Mouse (Mus musculus): ENCODE results near the gene Megf11. TPM values are rescaled to one million over a fixed set of nuclear protein-coding genes. Genes with fewer than 3 reads are reported as not detected.

Gene Megf11
- polyA plus RNA-seq, 1 experiment from 2014 or later = 0.11 TPM

DNA sequence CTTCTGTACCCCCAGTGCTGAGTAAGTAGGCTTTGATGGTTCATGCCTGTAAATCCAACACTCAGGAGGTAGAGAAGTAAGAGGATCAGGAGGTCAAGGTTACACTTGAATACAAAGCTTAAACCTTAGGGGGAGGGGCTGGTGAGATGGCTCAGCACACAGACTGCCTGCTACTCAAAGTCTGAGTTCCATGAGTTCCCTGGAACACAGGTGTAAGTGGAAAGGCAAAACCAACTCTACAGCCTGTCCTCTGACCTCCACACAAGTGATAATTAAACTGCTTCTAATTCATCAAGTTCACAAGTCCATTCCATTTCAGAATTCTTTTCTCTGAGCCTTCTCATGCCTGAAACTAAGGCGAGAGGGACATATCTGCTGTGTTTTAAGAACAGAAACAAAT is 265.8 kb downstream of the Megf11 start:
- no peak overlapping the region for H3K4me2 ChIP-seq (ENCODE audit: low read depth, low read length)
- 72% methylated on average over 1 of the region's 1 CpGs for WGBS (ENCODE audit: insufficient replicate concordance)
- ATAC-seq (no peak), DNase-seq (no peak)
- no peak for TF ChIP-seq EP300 (IDR thresholded peaks at IDR 0.05; ENCODE audit: low read depth)
- no peak for TF ChIP-seq CTCF (IDR thresholded peaks at IDR 0.05; ENCODE audit: low read depth)
- H3K36me3 ChIP-seq (replicated peaks; ENCODE audit: insufficient read depth, low read length) = no peaks in the 10 kb centered on the region
- no peak overlapping the region for H3K27ac ChIP-seq (ENCODE audit: low read depth)
- no peaks in the 10 kb centered on the region for H3K9me3 ChIP-seq (ENCODE audit: low read length)
- no peak overlapping the region for H3K9ac ChIP-seq (replicated peaks)
- no peaks in the 10 kb centered on the region for H3K27me3 ChIP-seq (ENCODE audit: insufficient read depth, low read length)
- H3K4me1 ChIP-seq (ENCODE audit: insufficient read depth) = no peaks in the 10 kb centered on the region
- H3K4me3 ChIP-seq (ENCODE audit: low read depth, low read length) = no peak overlapping the region

- no peak for ATAC-seq
- Histone ChIP-seq H3K9me3 (ENCODE audit: low read length) (no peaks in the 10 kb centered on the region), H3K4me3 (ENCODE audit: low read depth, low read length) (no peak overlapping the region), H3K9ac (replicated peaks) (no peak overlapping the region), H3K27me3 (ENCODE audit: insufficient read depth, low read length) (no peaks in the 10 kb centered on the region), H3K36me3 (replicated peaks; ENCODE audit: insufficient read depth, low read length) (no peaks in the 10 kb centered on the region), H3K4me2 (ENCODE audit: low read depth, low read length) (no peak overlapping the region), H3K4me1 (ENCODE audit: insufficient read depth) (no peaks in the 10 kb centered on the region), H3K27ac (ENCODE audit: low read depth) (no peak overlapping the region)
- TF ChIP-seq CTCF (IDR thresholded peaks at IDR 0.05; ENCODE audit: low read depth) (no peak), EP300 (IDR thresholded peaks at IDR 0.05; ENCODE audit: low read depth) (no peak)
- WGBS (ENCODE audit: insufficient replicate concordance) = 22% methylated on average over 4 of the region's 4 CpGs
- DNase-seq = no peak
Measured at GRCm38 (mm10) chr9:64651689-64652088, 266.3 kb downstream of the Megf11 start.

- 54% methylated on average over 2 of the region's 2 CpGs for WGBS (ENCODE audit: insufficient replicate concordance)
Measured at GRCm38 (mm10) chr9:64652138-64652537, 266.7 kb downstream of the Megf11 start.

GRCm38 (mm10) chr9:64652841-64653361 is 267.5 kb downstream of the Megf11 start:
- ATAC-seq (no peak), DNase-seq (no peak)
- Histone ChIP-seq H3K27ac (ENCODE audit: low read depth) (no peak overlapping the region), H3K4me2 (ENCODE audit: low read depth, low read length) (no peak overlapping the region), H3K9me3 (ENCODE audit: low read length) (no peaks in the 10 kb centered on the region), H3K36me3 (replicated peaks; ENCODE audit: insufficient read depth, low read length) (no peaks in the 10 kb centered on the region), H3K4me3 (ENCODE audit: low read depth, low read length) (no peak overlapping the region), H3K27me3 (ENCODE audit: insufficient read depth, low read length) (no peaks in the 10 kb centered on the region), H3K9ac (replicated peaks) (no peak overlapping the region), H3K4me1 (ENCODE audit: insufficient read depth) (no peaks in the 10 kb centered on the region)
- 61% methylated on average over 10 of the region's 10 CpGs for WGBS (ENCODE audit: insufficient replicate concordance)
- TF ChIP-seq CTCF (IDR thresholded peaks at IDR 0.05; ENCODE audit: low read depth) (no peak), EP300 (IDR thresholded peaks at IDR 0.05; ENCODE audit: low read depth) (no peak)

More at GRCm38 (mm10) chr9:64652138-64652537, 266.7 kb downstream of the Megf11 start:
- Histone ChIP-seq H3K9me3 (ENCODE audit: low read length) (no peaks in the 10 kb centered on the region), H3K36me3 (replicated peaks; ENCODE audit: insufficient read depth, low read length) (no peaks in the 10 kb centered on the region), H3K4me3 (ENCODE audit: low read depth, low read length) (no peak overlapping the region), H3K27me3 (ENCODE audit: insufficient read depth, low read length) (no peaks in the 10 kb centered on the region), H3K4me1 (ENCODE audit: insufficient read depth) (no peaks in the 10 kb centered on the region), H3K27ac (ENCODE audit: low read depth) (no peak overlapping the region), H3K4me2 (ENCODE audit: low read depth, low read length) (no peak overlapping the region), H3K9ac (replicated peaks) (no peak overlapping the region)
- no peak for ATAC-seq
- TF ChIP-seq CTCF (IDR thresholded peaks at IDR 0.05; ENCODE audit: low read depth) = no peak
- no peak for DNase-seq

GRCm38 (mm10) chr9:64654723-64655122 is 269.3 kb downstream of the Megf11 start:
- TF ChIP-seq CTCF (IDR thresholded peaks at IDR 0.05; ENCODE audit: low read depth) (no peak), EP300 (IDR thresholded peaks at IDR 0.05; ENCODE audit: low read depth) (no peak)
- WGBS (ENCODE audit: insufficient replicate concordance) = 80% methylated on average over 10 of the region's 10 CpGs
- H3K27me3 ChIP-seq (ENCODE audit: insufficient read depth, low read length) = no peaks in the 10 kb centered on the region
- H3K4me3 ChIP-seq (ENCODE audit: low read depth, low read length) = no peak overlapping the region
- H3K9ac ChIP-seq (replicated peaks) = no peak overlapping the region
- H3K4me1 ChIP-seq (ENCODE audit: insufficient read depth) = no peaks in the 10 kb centered on the region
- no peaks in the 10 kb centered on the region for H3K9me3 ChIP-seq (ENCODE audit: low read length)
- ATAC-seq (no peak), DNase-seq (no peak)
- H3K4me2 ChIP-seq (ENCODE audit: low read depth, low read length) = no peak overlapping the region
- no peak overlapping the region for H3K27ac ChIP-seq (ENCODE audit: low read depth)
- no peaks in the 10 kb centered on the region for H3K36me3 ChIP-seq (replicated peaks; ENCODE audit: insufficient read depth, low read length)

GRCm38 (mm10) chr9:64656613-64657012 is 271.2 kb downstream of the Megf11 start:
- Histone ChIP-seq H3K4me2 (ENCODE audit: low read depth, low read length) (no peak overlapping the region), H3K9me3 (ENCODE audit: low read length) (no peaks in the 10 kb centered on the region), H3K4me3 (ENCODE audit: low read depth, low read length) (no peak overlapping the region), H3K9ac (replicated peaks) (no peak overlapping the region), H3K27ac (ENCODE audit: low read depth) (no peak overlapping the region), H3K27me3 (ENCODE audit: insufficient read depth, low read length) (no peaks in the 10 kb centered on the region), H3K36me3 (replicated peaks; ENCODE audit: insufficient read depth, low read length) (no peaks in the 10 kb centered on the region), H3K4me1 (ENCODE audit: insufficient read depth) (no peaks in the 10 kb centered on the region)
- TF ChIP-seq EP300 (IDR thresholded peaks at IDR 0.05; ENCODE audit: low read depth) = no peak
- TF ChIP-seq CTCF (IDR thresholded peaks at IDR 0.05; ENCODE audit: low read depth) = no peak
- WGBS (ENCODE audit: insufficient replicate concordance) = 88% methylated on average over 5 of the region's 5 CpGs
- DNase-seq (no peak), ATAC-seq (no peak)

GRCm38 (mm10) chr9:64660222-64660621 is 274.8 kb downstream of the Megf11 start:
- Histone ChIP-seq H3K27me3 (ENCODE audit: insufficient read depth, low read length) (no peaks in the 10 kb centered on the region), H3K9me3 (ENCODE audit: low read length) (no peaks in the 10 kb centered on the region), H3K4me1 (ENCODE audit: insufficient read depth) (no peaks in the 10 kb centered on the region), H3K9ac (replicated peaks) (no peak overlapping the region), H3K4me2 (ENCODE audit: low read depth, low read length) (no peak overlapping the region), H3K4me3 (ENCODE audit: low read depth, low read length) (no peak overlapping the region), H3K27ac (ENCODE audit: low read depth) (no peak overlapping the region), H3K36me3 (replicated peaks; ENCODE audit: insufficient read depth, low read length) (no peaks in the 10 kb centered on the region)
- no peak for DNase-seq
- TF ChIP-seq EP300 (IDR thresholded peaks at IDR 0.05; ENCODE audit: low read depth) (no peak), CTCF (IDR thresholded peaks at IDR 0.05; ENCODE audit: low read depth) (no peak)
- no peak for ATAC-seq
- WGBS (ENCODE audit: insufficient replicate concordance) = 69% methylated on average over 7 of the region's 7 CpGs
